Mouse (Mus musculus): ENCODE results near the gene Gsg1l2. TPM values are rescaled to one million over a fixed set of nuclear protein-coding genes. Genes with fewer than 3 reads are reported as not detected.

The Gsg1l2 gene
- not detected in 2 replicates for polyA plus RNA-seq (2012)

GRCm38 (mm10) chr11:67774379-67774778 lies at the start of gene Gsg1l2:
Gsg1l2 (plus strand) TSS chr11:67774608.

GRCm38 (mm10) chr11:67771053-67771452 lies 3.4 kb upstream of the Gsg1l2 start, which contains the start of gene Glp2r:
Glp2r (minus strand) TSS chr11:67771153.

GRCm38 (mm10) chr11:67797931-67798330 lies 23.5 kb downstream of the Gsg1l2 start, which contains the start of gene Dhrs7c:
Dhrs7c (plus strand) TSS chr11:67798187.

Other genes with a start within 250 kb of the Gsg1l2 start
- not detected in 2 replicates for gene Rcvrn, start 79.3 kb upstream of the Gsg1l2 start, polyA plus RNA-seq (2012)
- gene Glp2r, start 3.5 kb upstream of the Gsg1l2 start, polyA plus RNA-seq (2012) = not detected in 2 replicates
- gene Dhrs7c, start 23.6 kb downstream of the Gsg1l2 start, polyA plus RNA-seq (2012) = not detected in 2 replicates
- not detected in 2 replicates for gene Usp43, start 147.5 kb downstream of the Gsg1l2 start, polyA plus RNA-seq (2012)
- not detected in 2 replicates for gene Cfap52, start 191.0 kb downstream of the Gsg1l2 start, polyA plus RNA-seq (2012)
- gene Stx8, start 191.6 kb downstream of the Gsg1l2 start, polyA plus RNA-seq (2012) = 1.8 and 2.9 TPM in 2 replicates

All from megakaryocyte-erythroid progenitor cell, adult 5 weeks (primary cell).